In the genomic region with DNA sequence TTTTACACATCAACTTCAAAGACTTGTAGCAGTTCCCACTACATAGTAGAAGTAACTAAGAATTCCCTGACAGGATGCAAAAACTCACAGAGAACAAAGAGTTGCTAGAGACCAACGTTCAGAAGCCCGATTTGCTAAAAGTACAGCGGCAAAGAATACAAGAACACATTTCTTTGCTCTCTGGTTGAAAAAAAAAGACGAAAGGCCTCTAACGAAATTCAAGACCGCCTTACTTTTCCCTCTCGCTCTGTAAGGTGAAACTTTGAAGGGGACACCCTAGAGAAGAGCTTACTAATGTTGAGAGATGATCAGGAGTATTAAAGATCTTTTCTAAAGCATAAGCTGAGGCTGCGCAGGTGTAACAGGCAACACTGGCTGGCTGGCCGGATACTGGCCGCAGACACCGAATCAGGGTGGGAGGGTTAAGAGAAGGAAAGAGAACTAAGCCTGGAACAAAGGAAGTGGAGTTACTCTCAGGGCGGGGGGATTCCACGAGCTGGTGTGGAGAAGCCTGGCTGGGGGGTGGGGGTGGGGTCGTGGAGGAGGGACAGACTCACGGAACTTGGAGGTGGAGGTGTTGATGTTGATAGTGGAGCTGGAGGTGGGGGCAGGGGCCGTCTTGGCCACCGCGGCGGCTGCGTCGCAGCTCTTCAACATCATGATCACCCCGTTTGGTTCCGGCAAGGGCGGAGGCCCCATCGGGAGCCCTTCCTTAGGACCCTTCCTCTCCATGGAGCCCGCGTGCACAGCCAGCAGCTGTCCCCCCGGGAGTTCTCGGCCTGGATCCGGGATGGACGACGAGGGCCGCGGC, we compare ENCODE assay signal across 8 mouse cellular contexts. TPM values are rescaled to one million over a fixed set of nuclear protein-coding genes. Genes with fewer than 3 reads are reported as not detected.
DNase-seq lines count a peak whose midpoint lies in the region; ATAC-seq lines count a peak whose summit lies in the region.

No protein-coding gene starts in this region.

- DNase-seq in heart, adult 11 months: peak; percentile 95
- no peak for DNase-seq in heart, postnatal 25 days (ENCODE audit: low spot score)
- DNase-seq in adrenal gland, postnatal 14 days: peak; percentile 65
- peak; percentile 32 for DNase-seq in heart, postnatal 4 days
- peak; percentile 11 to 20 for DNase-seq in layer of hippocampus, postnatal 25 days (ENCODE audit: extremely low spot score in 1 of 2, low spot score in 1 of 2)
- peak; percentile 31 to 45 for DNase-seq in right cerebral cortex, adult 2 months (ENCODE audit: low spot score in 2 of 2)

- intact Hi-C loops in heart, postnatal 25 days (cut with DNase I): loop anchor here (10.0 kb wide), 1 partner anchor 635 kb away; a partner anchor contains a TSS

- peak; percentile 27; the same call in 1 of the 2 replicates for ATAC-seq in erythroid progenitor cell, adult 5-6 weeks (replicated peaks; ENCODE audit: low FRiP score, poor library complexity, severe bottlenecking)
- ATAC-seq in megakaryocyte, adult 5-6 weeks (ENCODE audit: poor library complexity, severe bottlenecking): peak; percentile 53

RNA-seq across cellular contexts. Expression of a gene that starts 0.8 kb away (rescaled TPM):
- total RNA-seq in heart, postnatal 25 days (2021): 10 to 100 TPM; 27.6 to 28.5 TPM
- 36.0 and 42.8 TPM in 2 replicates for total RNA-seq in adrenal gland, postnatal 14 days (2021)
- 9.0 and 24.3 TPM in 2 replicates for total RNA-seq in erythroid progenitor cell, adult 5-6 weeks (2015; ENCODE audit: low replicate concordance)
- total RNA-seq in erythroid progenitor cell, adult 5-6 weeks (2017; ENCODE audit: low replicate concordance): 6.8 and 16.2 TPM in 2 replicates
- total RNA-seq in heart, postnatal 4 days (2021): 10 to 100 TPM; 28.9 to 29.6 TPM
- total RNA-seq in layer of hippocampus, postnatal 25 days (2021): 10 to 100 TPM; 48.0 to 51.6 TPM
- total RNA-seq in megakaryocyte, adult 5-6 weeks (2015): 25.5 and 33.0 TPM in 2 replicates
- 34.6 and 38.5 TPM in 2 replicates for total RNA-seq in megakaryocyte, adult 5-6 weeks (2017)
